In the genomic region with DNA sequence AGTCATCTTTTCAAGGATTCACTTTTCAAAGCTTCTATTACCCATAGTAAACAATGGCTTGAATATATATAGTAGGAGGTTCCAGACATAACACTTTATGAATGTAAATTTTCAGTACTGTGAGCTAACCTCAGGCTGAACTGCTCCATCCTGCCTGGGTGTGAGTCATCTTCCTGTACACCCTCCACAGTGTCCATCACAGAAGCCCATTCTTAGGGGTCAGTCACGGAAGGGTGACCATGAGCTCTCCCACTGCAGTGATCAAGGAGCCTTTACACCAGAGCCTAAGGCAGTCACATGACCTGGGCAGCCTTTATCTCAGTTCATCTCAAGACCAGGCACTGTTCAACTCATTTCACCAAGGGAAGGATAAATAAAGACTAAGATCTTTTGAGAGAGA, we compare ENCODE assay signal across 38 mouse cellular contexts. TPM values are rescaled to one million over a fixed set of nuclear protein-coding genes. Genes with fewer than 3 reads are reported as not detected.
DNase-seq lines count a peak whose midpoint lies in the region; ATAC-seq and TF ChIP-seq lines count a peak whose summit lies in the region.
"Had no signal": no experiment of that assay in that cellular context is flagged by ENCODE, and none has a peak within 500 bp of the region (broad histone marks: within the 10 kb centered on the region; RNA-seq: fewer than 3 reads in every experiment).

No protein-coding gene starts in this region.

- intact Hi-C loops in left cerebral cortex, adult 2 months (cut with DNase I): no loop called here

- TF ChIP-seq EP300 in stomach, postnatal 0 days (optimal IDR thresholded peaks at IDR 0.05): no peak

- TF ChIP-seq CTCF in stomach, postnatal 0 days (IDR thresholded peaks at IDR 0.05; ENCODE audit: low read depth): no peak
- TF ChIP-seq CTCF in left cerebral cortex, adult 2 months (IDR thresholded peaks at IDR 0.05): no peak

- H3K27me3 ChIP-seq in kidney, embryonic 15.5 days: no peaks in the 10 kb centered on the region
- H3K27me3 ChIP-seq in liver, embryonic 12.5 days (replicated peaks): no peaks in the 10 kb centered on the region
- H3K27me3 ChIP-seq in stomach, embryonic 14.5 days (ENCODE audit: control insufficient read depth, insufficient read depth, low read length): no peaks in the 10 kb centered on the region
- no peaks in the 10 kb centered on the region for H3K27me3 ChIP-seq in stomach, postnatal 0 days (ENCODE audit: control insufficient read depth, insufficient read depth, low read length)
- no peaks in the 10 kb centered on the region for H3K27me3 ChIP-seq in stomach, embryonic 16.5 days (ENCODE audit: control insufficient read depth, insufficient read depth, low read length)
- H3K27me3 ChIP-seq: embryonic facial prominence, embryonic 15.5 days; forebrain, embryonic 12.5 days; heart, embryonic 12.5 days; hindbrain, embryonic 13.5 days; limb, embryonic 12.5 days; liver, embryonic 15.5 days; megakaryocyte, embryonic 14.5 days had no signal

- peak; percentile 93 for ATAC-seq in kidney, embryonic 15.5 days (replicated peaks; ENCODE audit: low FRiP score)
- ATAC-seq in liver, embryonic 12.5 days: 0 out of 2 replicates have a peak, but pooled peaks have one; percentile 38
- peak; percentile 23; the same call in 1 of the 2 replicates for ATAC-seq in stomach, embryonic 14.5 days (ENCODE audit: insufficient number of reproducible peaks, insufficient read depth, low FRiP score, low read depth)
- ATAC-seq in stomach, postnatal 0 days (ENCODE audit: low FRiP score, low TSS enrichment): no peak
- ATAC-seq in stomach, embryonic 16.5 days (ENCODE audit: insufficient read depth, low FRiP score): peak; percentile 41; the same call in 1 of the 2 replicates
- ATAC-seq: forebrain, postnatal 0 days; midbrain, embryonic 16.5 days had no signal

- H3K9ac ChIP-seq in kidney, embryonic 15.5 days: no peak overlapping the region
- no peak overlapping the region for H3K9ac ChIP-seq in liver, embryonic 12.5 days
- H3K9ac ChIP-seq in stomach, embryonic 14.5 days (replicated peaks; ENCODE audit: low read depth, low read length): no peak overlapping the region
- H3K9ac ChIP-seq in stomach, postnatal 0 days (ENCODE audit: low read length): no peak overlapping the region
- H3K9ac ChIP-seq in stomach, embryonic 16.5 days (ENCODE audit: low read length): no peak overlapping the region
- H3K9ac ChIP-seq: embryonic facial prominence, embryonic 15.5 days; forebrain, embryonic 12.5 days; forebrain, postnatal 0 days; heart, embryonic 12.5 days; hindbrain, embryonic 13.5 days; limb, embryonic 12.5 days; liver, embryonic 15.5 days had no signal

- peaks cover 27% of the 10 kb centered on the region; the same call in 1 of the 2 replicates for H3K4me1 ChIP-seq in kidney, embryonic 15.5 days
- peaks cover 9% of the 10 kb centered on the region for H3K4me1 ChIP-seq in liver, embryonic 12.5 days
- 0 out of 2 replicates have a peak, but pooled peaks cover 3% of the 10 kb centered on the region for H3K4me1 ChIP-seq in stomach, embryonic 14.5 days (ENCODE audit: control insufficient read depth, insufficient read depth, low read length)
- H3K4me1 ChIP-seq in stomach, postnatal 0 days (replicated peaks; ENCODE audit: control insufficient read depth, insufficient read depth): no peaks in the 10 kb centered on the region
- H3K4me1 ChIP-seq in stomach, embryonic 16.5 days (ENCODE audit: control insufficient read depth, insufficient read depth, low read length): no peaks in the 10 kb centered on the region; the same call in 1 of the 2 replicates
- H3K4me1 ChIP-seq: embryonic facial prominence, embryonic 15.5 days; forebrain, embryonic 12.5 days; hindbrain, embryonic 13.5 days; limb, embryonic 12.5 days had no signal

- H3K9me3 ChIP-seq in kidney, embryonic 15.5 days (replicated peaks): no peaks in the 10 kb centered on the region; the same call in 1 of the 2 replicates
- H3K9me3 ChIP-seq in liver, embryonic 12.5 days (replicated peaks): no peaks in the 10 kb centered on the region
- no peaks in the 10 kb centered on the region for H3K9me3 ChIP-seq in stomach, embryonic 14.5 days (ENCODE audit: control insufficient read depth, low read depth, low read length)
- H3K9me3 ChIP-seq in stomach, postnatal 0 days (ENCODE audit: control insufficient read depth, low read length): no peaks in the 10 kb centered on the region
- H3K9me3 ChIP-seq in stomach, embryonic 16.5 days (replicated peaks; ENCODE audit: control insufficient read depth, low read length): no peaks in the 10 kb centered on the region
- H3K9me3 ChIP-seq: embryonic facial prominence, embryonic 15.5 days; forebrain, embryonic 12.5 days; heart, embryonic 12.5 days; hindbrain, embryonic 13.5 days; limb, embryonic 12.5 days; liver, embryonic 15.5 days; megakaryocyte, embryonic 14.5 days had no signal

- DNase-seq in kidney, adult 18-20 months: no peak
- no peak for DNase-seq in liver
- no peak for DNase-seq in stomach, postnatal 0 days (ENCODE audit: low spot score)
- no peak for DNase-seq in left cerebral cortex, adult 2 months (ENCODE audit: extremely low spot score in 1 of 2, low spot score in 2 of 2)
- DNase-seq: adrenal gland, postnatal 36 days; cerebellum, adult 18-20 months; cerebellum, postnatal 10 days; forebrain, postnatal 0 days; heart, adult 2 months; heart, postnatal 4 days; lung, postnatal 4 days; right cerebral cortex, adult 18-20 months; spleen, adult 18-20 months had no signal

- peaks cover 72% of the 10 kb centered on the region for H3K36me3 ChIP-seq in kidney, embryonic 15.5 days
- H3K36me3 ChIP-seq in liver, embryonic 12.5 days: peaks cover 44% of the 10 kb centered on the region
- peaks cover 12% of the 10 kb centered on the region for H3K36me3 ChIP-seq in stomach, embryonic 14.5 days (ENCODE audit: control insufficient read depth, insufficient read depth, low read length)
- H3K36me3 ChIP-seq in stomach, postnatal 0 days (ENCODE audit: control insufficient read depth, insufficient read depth, low read length): no peaks in the 10 kb centered on the region
- 0 out of 2 replicates have a peak, but pooled peaks cover 7% of the 10 kb centered on the region for H3K36me3 ChIP-seq in stomach, embryonic 16.5 days (ENCODE audit: control insufficient read depth, insufficient read depth, low read length)
- H3K36me3 ChIP-seq: embryonic facial prominence, embryonic 15.5 days had no signal

- H3K4me3 ChIP-seq in kidney, embryonic 15.5 days (replicated peaks): no peak overlapping the region
- no peak overlapping the region for H3K4me3 ChIP-seq in liver, embryonic 12.5 days
- H3K4me3 ChIP-seq in stomach, embryonic 14.5 days (ENCODE audit: low read depth, low read length): no peak overlapping the region
- H3K4me3 ChIP-seq in stomach, postnatal 0 days (ENCODE audit: low read depth, low read length): no peak overlapping the region
- H3K4me3 ChIP-seq in stomach, embryonic 16.5 days (replicated peaks; ENCODE audit: low read length): no peak overlapping the region
- H3K4me3 ChIP-seq in left cerebral cortex, adult 2 months: no peak overlapping the region
- H3K4me3 ChIP-seq: embryonic facial prominence, embryonic 15.5 days; forebrain, embryonic 12.5 days; heart, adult 2 months; heart, embryonic 12.5 days; hindbrain, embryonic 13.5 days; limb, embryonic 12.5 days; liver, embryonic 15.5 days had no signal

- H3K27ac ChIP-seq in kidney, embryonic 15.5 days: peak overlapping the region; percentile 51; the same call in 1 of the 2 replicates
- no peak overlapping the region for H3K27ac ChIP-seq in liver, embryonic 12.5 days
- H3K27ac ChIP-seq in stomach, embryonic 14.5 days (ENCODE audit: low read length): no peak overlapping the region
- H3K27ac ChIP-seq in stomach, postnatal 0 days (replicated peaks): no peak overlapping the region
- no peak overlapping the region for H3K27ac ChIP-seq in stomach, embryonic 16.5 days (ENCODE audit: low read length)
- no peak overlapping the region for H3K27ac ChIP-seq in left cerebral cortex, adult 2 months
- H3K27ac ChIP-seq: embryonic facial prominence, embryonic 15.5 days; forebrain, embryonic 12.5 days; heart, adult 2 months; hindbrain, embryonic 13.5 days; limb, embryonic 12.5 days; liver, embryonic 15.5 days had no signal

- 47% methylated on average over 1 of the region's 1 CpGs for WGBS in kidney, embryonic 15.5 days
- 75% methylated on average over 1 of the region's 1 CpGs for WGBS in liver, embryonic 12.5 days (ENCODE audit: insufficient replicate concordance)
- WGBS in stomach, embryonic 14.5 days: 78% methylated on average over 1 of the region's 1 CpGs
- 79% methylated on average over 1 of the region's 1 CpGs for WGBS in stomach, postnatal 0 days
- WGBS in stomach, embryonic 16.5 days: 77% methylated on average over 1 of the region's 1 CpGs

- H3K4me2 ChIP-seq in kidney, embryonic 15.5 days: no peak overlapping the region
- no peak overlapping the region for H3K4me2 ChIP-seq in liver, embryonic 12.5 days
- H3K4me2 ChIP-seq in stomach, embryonic 14.5 days (replicated peaks; ENCODE audit: low read depth, low read length): no peak overlapping the region
- no peak overlapping the region for H3K4me2 ChIP-seq in stomach, postnatal 0 days (replicated peaks; ENCODE audit: low read depth)
- no peak overlapping the region for H3K4me2 ChIP-seq in stomach, embryonic 16.5 days (ENCODE audit: low read depth, low read length)
- H3K4me2 ChIP-seq: embryonic facial prominence, embryonic 15.5 days; forebrain, embryonic 12.5 days; heart, embryonic 12.5 days; hindbrain, embryonic 13.5 days; limb, embryonic 12.5 days; liver, embryonic 15.5 days had no signal

RNA-seq across cellular contexts. Expression of a gene that starts 7.7 kb away (rescaled TPM):
- 29.0 and 29.2 TPM in 2 replicates for polyA plus RNA-seq in kidney, embryonic 15.5 days (2015; fragmentation: Nextera tagmentation; extraction: Ambion mirVana)
- polyA plus RNA-seq in liver, embryonic 12.5 days (2016; fragmentation: Nextera tagmentation; extraction: Ambion mirVana): 0.38 and 0.76 TPM in 2 replicates
- 0.98 and 1.1 TPM in 2 replicates for polyA plus RNA-seq in stomach, embryonic 14.5 days (2014; fragmentation: Nextera tagmentation; extraction: Ambion mirVana)
- polyA plus RNA-seq in stomach, postnatal 0 days (2015; fragmentation: Nextera tagmentation; extraction: Ambion mirVana): 1.8 and 2.4 TPM in 2 replicates
- polyA plus RNA-seq in stomach, embryonic 16.5 days (2015; fragmentation: Nextera tagmentation; extraction: Ambion mirVana): 1.0 and 1.9 TPM in 2 replicates
- 1 to 10 TPM; 1.9 to 2.4 TPM for total RNA-seq in left cerebral cortex, adult 2 months (2021)
- total RNA-seq: common myeloid progenitor, adult 5-6 weeks had no signal
- polyA plus RNA-seq: neural tube, embryonic 11.5 days had no signal

RNA-seq across cellular contexts. Expression of a gene that starts 18.2 kb away (rescaled TPM):
- polyA plus RNA-seq in kidney, embryonic 15.5 days (2015; fragmentation: Nextera tagmentation; extraction: Ambion mirVana): 74.6 and 78.2 TPM in 2 replicates
- 23.1 and 23.8 TPM in 2 replicates for polyA plus RNA-seq in liver, embryonic 12.5 days (2016; fragmentation: Nextera tagmentation; extraction: Ambion mirVana)
- polyA plus RNA-seq in stomach, embryonic 14.5 days (2014; fragmentation: Nextera tagmentation; extraction: Ambion mirVana): 51.4 and 60.1 TPM in 2 replicates
- polyA plus RNA-seq in stomach, postnatal 0 days (2015; fragmentation: Nextera tagmentation; extraction: Ambion mirVana): 37.2 and 41.0 TPM in 2 replicates
- 53.9 and 56.2 TPM in 2 replicates for polyA plus RNA-seq in stomach, embryonic 16.5 days (2015; fragmentation: Nextera tagmentation; extraction: Ambion mirVana)
- total RNA-seq in left cerebral cortex, adult 2 months (2021): 1 to 10 TPM; 1.6 to 1.7 TPM

RNA-seq across cellular contexts. Expression of a gene that starts 41.4 kb away (rescaled TPM):
- not detected in 2 replicates for polyA plus RNA-seq in kidney, embryonic 15.5 days (2015; fragmentation: Nextera tagmentation; extraction: Ambion mirVana)
- polyA plus RNA-seq in liver, embryonic 12.5 days (2016; fragmentation: Nextera tagmentation; extraction: Ambion mirVana): not detected in 2 replicates
- not detected in 2 replicates for polyA plus RNA-seq in stomach, embryonic 14.5 days (2014; fragmentation: Nextera tagmentation; extraction: Ambion mirVana)
- polyA plus RNA-seq in stomach, postnatal 0 days (2015; fragmentation: Nextera tagmentation; extraction: Ambion mirVana): not detected in 2 replicates
- not detected in 2 replicates for polyA plus RNA-seq in stomach, embryonic 16.5 days (2015; fragmentation: Nextera tagmentation; extraction: Ambion mirVana)
- total RNA-seq in left cerebral cortex, adult 2 months (2021): not detected
- total RNA-seq: adrenal gland, adult 18-20 months; adrenal gland, postnatal 36 days; common myeloid progenitor, adult 5-6 weeks; forebrain, postnatal 0 days; gastrocnemius, adult 8-10 months; gastrocnemius, postnatal 4 days; heart, adult 2 months; heart, postnatal 4 days; layer of hippocampus, adult 8-10 months; layer of hippocampus, postnatal 25 days; neutrophil, adult 5-6 weeks had no signal
- polyA plus RNA-seq: brain, embryonic 14.5 days; embryonic facial prominence, embryonic 15.5 days; forebrain, embryonic 12.5 days; forebrain, postnatal 0 days; heart, adult 2 months; heart, embryonic 12.5 days; heart, postnatal 0 days; hindbrain, embryonic 13.5 days; intestine, embryonic 16.5 days; limb, embryonic 12.5 days; liver, embryonic 15.5 days; lung, embryonic 16.5 days; midbrain, embryonic 16.5 days; neural tube, embryonic 11.5 days; thymus, postnatal 0 days had no signal
